Mouse (Mus musculus): ENCODE measurements around the gene Hmmr.

GRCm38 (mm10) chr11:40682456-40682855 is 50.8 kb downstream of the Hmmr start:
- TF ChIP-seq POLR2A (IDR thresholded peaks at IDR 0.05; ENCODE audit: extremely low read depth, insufficient read depth, low read length) (no peak), CTCF (IDR thresholded peaks at IDR 0.05; ENCODE audit: low read depth, low read length) (no peak)

Data from liver, adult 2 months (tissue).